In genomic region chr1:145570012-145570411, GRCm38 (mm10) we compare ENCODE assay signal across 16 mouse cellular contexts.
DNase-seq lines count a peak whose midpoint lies in the region; ATAC-seq and TF ChIP-seq lines count a peak whose summit lies in the region.
"Had no signal": no experiment of that assay in that cellular context is flagged by ENCODE, and none has a peak within 500 bp of the region (broad histone marks: within the 10 kb centered on the region; RNA-seq: fewer than 3 reads in every experiment).

No protein-coding gene starts in this region.

- no peak for TF ChIP-seq POLR2A in heart, adult 2 months (IDR thresholded peaks at IDR 0.05; ENCODE audit: insufficient read depth, low read depth, low read length)

- H3K4me3 ChIP-seq in forebrain, embryonic 12.5 days (replicated peaks): no peak overlapping the region
- no peak overlapping the region for H3K4me3 ChIP-seq in forebrain, embryonic 16.5 days (replicated peaks; ENCODE audit: low read length)
- H3K4me3 ChIP-seq in midbrain, embryonic 11.5 days (ENCODE audit: low read depth, low read length): no peak overlapping the region
- H3K4me3 ChIP-seq in midbrain, embryonic 16.5 days (ENCODE audit: low read depth, low read length): no peak overlapping the region
- H3K4me3 ChIP-seq in liver, embryonic 11.5 days (ENCODE audit: low read depth, low read length): no peak overlapping the region
- H3K4me3 ChIP-seq in heart, adult 2 months: no peak overlapping the region
- H3K4me3 ChIP-seq: erythroblast, embryonic 14.5 days; limb, embryonic 15.5 days; stomach, embryonic 15.5 days had no signal

- no peak overlapping the region for H3K4me2 ChIP-seq in forebrain, embryonic 12.5 days
- H3K4me2 ChIP-seq in forebrain, embryonic 16.5 days (ENCODE audit: low read length): no peak overlapping the region
- no peak overlapping the region for H3K4me2 ChIP-seq in midbrain, embryonic 11.5 days
- no peak overlapping the region for H3K4me2 ChIP-seq in midbrain, embryonic 16.5 days (ENCODE audit: low read length)
- H3K4me2 ChIP-seq in liver, embryonic 11.5 days: no peak overlapping the region
- H3K4me2 ChIP-seq: limb, embryonic 15.5 days; stomach, embryonic 15.5 days had no signal

- 0 out of 2 replicates have a peak, but pooled peaks cover 4% of the 10 kb centered on the region for H3K4me1 ChIP-seq in forebrain, embryonic 12.5 days
- no peaks in the 10 kb centered on the region; the same call in 1 of the 2 replicates for H3K4me1 ChIP-seq in forebrain, embryonic 16.5 days (replicated peaks; ENCODE audit: control insufficient read depth, insufficient read depth, low read length)
- H3K4me1 ChIP-seq in midbrain, embryonic 11.5 days (ENCODE audit: control insufficient read depth, insufficient read depth, low read length): no peaks in the 10 kb centered on the region
- H3K4me1 ChIP-seq in midbrain, embryonic 16.5 days (ENCODE audit: control insufficient read depth, insufficient read depth, low read length): no peaks in the 10 kb centered on the region
- no peaks in the 10 kb centered on the region for H3K4me1 ChIP-seq in liver, embryonic 11.5 days (replicated peaks; ENCODE audit: control insufficient read depth, insufficient read depth, low read length)
- no peaks in the 10 kb centered on the region for H3K4me1 ChIP-seq in heart, adult 2 months (ENCODE audit: control insufficient read depth, insufficient read depth, low read length)
- H3K4me1 ChIP-seq: limb, embryonic 15.5 days; stomach, embryonic 15.5 days had no signal

- no peak overlapping the region for H3K9ac ChIP-seq in forebrain, embryonic 12.5 days
- no peak overlapping the region for H3K9ac ChIP-seq in forebrain, embryonic 16.5 days (replicated peaks; ENCODE audit: low read depth, low read length)
- H3K9ac ChIP-seq in midbrain, embryonic 11.5 days (ENCODE audit: low read length): no peak overlapping the region
- no peak overlapping the region for H3K9ac ChIP-seq in midbrain, embryonic 16.5 days (ENCODE audit: low read depth, low read length)
- H3K9ac ChIP-seq in liver, embryonic 11.5 days (ENCODE audit: low read depth, low read length): no peak overlapping the region
- no peak overlapping the region for H3K9ac ChIP-seq in heart, adult 2 months (ENCODE audit: low read depth, low read length)
- H3K9ac ChIP-seq: limb, embryonic 15.5 days; stomach, embryonic 15.5 days had no signal

- WGBS in forebrain, embryonic 12.5 days: 12% methylated on average over 2 of the region's 2 CpGs
- WGBS in forebrain, embryonic 16.5 days: 8% methylated on average over 2 of the region's 2 CpGs
- WGBS in midbrain, embryonic 11.5 days: 27% methylated on average over 2 of the region's 2 CpGs
- 16% methylated on average over 2 of the region's 2 CpGs for WGBS in midbrain, embryonic 16.5 days
- 92% methylated on average over 2 of the region's 2 CpGs for WGBS in liver, embryonic 11.5 days
- 83% methylated on average over 2 of the region's 2 CpGs for WGBS in heart, adult 2 months

- no peak for TF ChIP-seq EP300 in heart, adult 2 months (IDR thresholded peaks at IDR 0.05; ENCODE audit: insufficient read depth, low read depth, low read length)

- H3K36me3 ChIP-seq in forebrain, embryonic 12.5 days (replicated peaks): no peaks in the 10 kb centered on the region
- H3K36me3 ChIP-seq in forebrain, embryonic 16.5 days (ENCODE audit: control insufficient read depth, insufficient read depth): no peaks in the 10 kb centered on the region
- H3K36me3 ChIP-seq in midbrain, embryonic 11.5 days (ENCODE audit: control insufficient read depth, insufficient read depth, low read length): no peaks in the 10 kb centered on the region
- no peaks in the 10 kb centered on the region for H3K36me3 ChIP-seq in midbrain, embryonic 16.5 days (ENCODE audit: control insufficient read depth, insufficient read depth, low read length)
- H3K36me3 ChIP-seq in liver, embryonic 11.5 days (ENCODE audit: control insufficient read depth, insufficient read depth, low read length): no peaks in the 10 kb centered on the region
- no peaks in the 10 kb centered on the region for H3K36me3 ChIP-seq in heart, adult 2 months (ENCODE audit: control insufficient read depth, insufficient read depth, low read length)
- H3K36me3 ChIP-seq: limb, embryonic 15.5 days; stomach, embryonic 15.5 days had no signal

- H3K79me2 ChIP-seq in heart, adult 2 months (replicated peaks; ENCODE audit: control insufficient read depth, insufficient read depth, low read length): no peaks in the 10 kb centered on the region

- no peak for DNase-seq in midbrain, embryonic 11.5 days (ENCODE audit: low spot score, missing footprints)
- DNase-seq in kidney, adult 9 months: peak; percentile 72
- no peak for DNase-seq in neural tube, embryonic 10.5 days (ENCODE audit: extremely low spot score, low spot score)
- DNase-seq in liver, embryonic 11.5 days (ENCODE audit: low spot score): no peak
- DNase-seq in heart, adult 2 months: no peak
- DNase-seq: cerebellum, adult 11-12 months; lung, adult 18-20 months; lung, postnatal 36 days; thymus, postnatal 14 days had no signal

- ATAC-seq in forebrain, embryonic 12.5 days (ENCODE audit: low FRiP score): peak; percentile 84
- no peak for ATAC-seq in forebrain, embryonic 16.5 days
- ATAC-seq in midbrain, embryonic 11.5 days (ENCODE audit: low FRiP score): peak; percentile 92
- ATAC-seq in midbrain, embryonic 16.5 days: no peak
- ATAC-seq in liver, embryonic 11.5 days (replicated peaks; ENCODE audit: low FRiP score): no peak
- ATAC-seq: intestine, postnatal 0 days had no signal

- TF ChIP-seq CTCF in heart, adult 2 months (IDR thresholded peaks at IDR 0.05): no peak

- no peaks in the 10 kb centered on the region for H3K9me3 ChIP-seq in forebrain, embryonic 12.5 days
- H3K9me3 ChIP-seq in forebrain, embryonic 16.5 days (ENCODE audit: control insufficient read depth, low read length): no peaks in the 10 kb centered on the region
- no peaks in the 10 kb centered on the region for H3K9me3 ChIP-seq in midbrain, embryonic 11.5 days (ENCODE audit: control insufficient read depth, low read length)
- no peaks in the 10 kb centered on the region for H3K9me3 ChIP-seq in midbrain, embryonic 16.5 days (replicated peaks; ENCODE audit: control insufficient read depth, low read length, poor library complexity, severe bottlenecking)
- no peaks in the 10 kb centered on the region for H3K9me3 ChIP-seq in liver, embryonic 11.5 days (ENCODE audit: control insufficient read depth, low read length)
- H3K9me3 ChIP-seq: limb, embryonic 15.5 days; stomach, embryonic 15.5 days had no signal

- no peaks in the 10 kb centered on the region for H3K27me3 ChIP-seq in forebrain, embryonic 12.5 days
- H3K27me3 ChIP-seq in forebrain, embryonic 16.5 days (replicated peaks; ENCODE audit: control insufficient read depth, insufficient read depth, low read length): no peaks in the 10 kb centered on the region
- no peaks in the 10 kb centered on the region for H3K27me3 ChIP-seq in midbrain, embryonic 11.5 days (ENCODE audit: control insufficient read depth, insufficient read depth, low read length)
- no peaks in the 10 kb centered on the region for H3K27me3 ChIP-seq in midbrain, embryonic 16.5 days (ENCODE audit: control insufficient read depth, insufficient read depth, low read depth, low read length)
- H3K27me3 ChIP-seq in liver, embryonic 11.5 days (replicated peaks; ENCODE audit: control insufficient read depth, insufficient read depth, low read length): no peaks in the 10 kb centered on the region
- H3K27me3 ChIP-seq in heart, adult 2 months (ENCODE audit: control insufficient read depth, insufficient read depth, low read length): no peaks in the 10 kb centered on the region
- H3K27me3 ChIP-seq: limb, embryonic 15.5 days; stomach, embryonic 15.5 days had no signal

- no peak overlapping the region for H3K27ac ChIP-seq in forebrain, embryonic 12.5 days
- H3K27ac ChIP-seq in forebrain, embryonic 16.5 days (ENCODE audit: low read length): no peak overlapping the region
- H3K27ac ChIP-seq in midbrain, embryonic 11.5 days (ENCODE audit: low read depth, low read length): no peak overlapping the region
- no peak overlapping the region for H3K27ac ChIP-seq in midbrain, embryonic 16.5 days (ENCODE audit: low read length)
- H3K27ac ChIP-seq in liver, embryonic 11.5 days (ENCODE audit: low read depth, low read length): no peak overlapping the region
- no peak overlapping the region for H3K27ac ChIP-seq in heart, adult 2 months
- H3K27ac ChIP-seq: limb, embryonic 15.5 days; stomach, embryonic 15.5 days had no signal

- intact Hi-C loops in heart, adult 2 months (cut with DNase I): no loop called here

Comparison
In these comparisons a context has a peak if more than half of its experiments do, and no peak if none do; other contexts are left out.
1. ATAC-seq: peak in forebrain, embryonic 12.5 days (single experiment) and midbrain, embryonic 11.5 days (single experiment); none in forebrain, embryonic 16.5 days (single experiment), midbrain, embryonic 16.5 days (single experiment) and liver, embryonic 11.5 days (single experiment).